Mouse (Mus musculus) stomach, embryonic 15.5 days (tissue): ENCODE data around the gene Rpl36-ps4. TPM values are rescaled to one million over a fixed set of nuclear protein-coding genes. Genes with fewer than 3 reads are reported as not detected.
A peak's percentile ranks its signal among the peaks of the same experiment; 100 is the strongest.
"Not testable (repeated sequence)": the region's sequence is repeated elsewhere in the genome, so short reads cannot be mapped to it uniquely, and the experiment has no call there.

ENCODE experiments used
- ATAC-seq: fragments of 200-750 bp; cut with Nextera tagmentation; 2 replicates; pipeline ENCODE4 v1.8.0; 2017; ENCODE audit warnings: low read depth, moderate number of reproducible peaks, moderate TSS enrichment; ENCODE audit not compliant: insufficient read depth, low FRiP score
- H3K27ac ChIP-seq: fragments of 300-500 bp; sonication (generic); 2 replicates; pipeline ENCODE4 v1.5.1; 2015; ENCODE audit warnings: mild to moderate bottlenecking, inconsistent platforms
- H3K27me3 ChIP-seq: fragments of 300-500 bp; sonication (generic); replicated peaks from 2 replicates; pipeline ENCODE4 v1.6.1; 2015; ENCODE audit warnings: inconsistent platforms
- H3K36me3 ChIP-seq: fragments of 300-500 bp; sonication (generic); 2 replicates; pipeline ENCODE4 v1.6.1; 2015; ENCODE audit warnings: inconsistent platforms
- H3K4me1 ChIP-seq: fragments of 300-500 bp; sonication (generic); 2 replicates; pipeline ENCODE4 v1.6.1; 2015; ENCODE audit warnings: inconsistent platforms
- H3K4me2 ChIP-seq: fragments of 300-500 bp; sonication (generic); 2 replicates; pipeline ENCODE4 v1.6.1; 2015; ENCODE audit warnings: mild to moderate bottlenecking, inconsistent platforms
- H3K4me3 ChIP-seq: fragments of 300-500 bp; sonication (generic); replicated peaks from 2 replicates; pipeline ENCODE4 v1.5.1; 2015; ENCODE audit warnings: inconsistent platforms
- H3K9ac ChIP-seq: fragments of 300-500 bp; sonication (generic); 2 replicates; pipeline ENCODE4 v1.6.1; 2015; ENCODE audit warnings: inconsistent platforms
- H3K9me3 ChIP-seq: fragments of 300-500 bp; sonication (generic); 2 replicates; pipeline ENCODE4 v1.6.1; 2016; ENCODE audit warnings: inconsistent platforms
- WGBS: fragments of 180-500 bp; shearing (Covaris S2); methylation state at CpG from one replicate; pipeline ENCODE4 v1.1.7; 2015; 5-methylcytosine and 5-hydroxymethylcytosine counted together
- polyA plus RNA-seq: library from polyadenylated mRNA; unstranded; fragments of >200 nt; fragmentation: Nextera tagmentation; extraction: Ambion mirVana; gene quantifications from 2 replicates; pipeline ENCODE4 v1.2.1, GENCODE M21; 2015

Gene Rpl36-ps4
- polyA plus RNA-seq, 1 experiment from 2014 or later: not detected

DNA sequence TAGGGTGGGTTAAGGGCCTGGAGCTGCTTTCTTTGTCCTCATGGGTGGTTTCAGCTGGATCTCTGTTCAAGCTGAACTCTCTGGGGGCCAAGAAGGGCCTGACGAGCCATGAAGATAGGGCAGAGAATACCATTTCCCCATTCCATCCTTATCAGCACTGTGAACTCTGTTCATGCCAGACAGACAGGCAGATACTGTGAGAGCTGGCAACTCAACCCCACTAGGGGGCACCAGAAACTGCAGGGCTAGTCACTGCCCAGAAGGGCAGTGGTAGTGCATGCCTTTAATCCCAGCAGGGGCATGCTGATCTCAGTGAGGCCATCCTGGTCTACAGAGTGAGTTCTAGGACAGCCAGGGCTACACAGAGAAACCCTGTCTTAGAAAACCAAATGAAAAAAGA is 38.2 kb upstream of the Rpl36-ps4 start:
- Histone ChIP-seq H3K4me1 (0 out of 2 replicates have a peak, but pooled peaks cover 2% of the 10 kb centered on the region), H3K9me3 (no peaks in the 10 kb centered on the region), H3K9ac (no peak overlapping the region), H3K36me3 (no peaks in the 10 kb centered on the region), H3K4me3 (no peak overlapping the region), H3K4me2 (no peak overlapping the region), H3K27me3 (no peaks in the 10 kb centered on the region), H3K27ac (no peak overlapping the region)
- 23% methylated on average over 1 of the region's 1 CpGs for WGBS
- peak; percentile 63; the same call in 1 of the 2 replicates for ATAC-seq

DNA sequence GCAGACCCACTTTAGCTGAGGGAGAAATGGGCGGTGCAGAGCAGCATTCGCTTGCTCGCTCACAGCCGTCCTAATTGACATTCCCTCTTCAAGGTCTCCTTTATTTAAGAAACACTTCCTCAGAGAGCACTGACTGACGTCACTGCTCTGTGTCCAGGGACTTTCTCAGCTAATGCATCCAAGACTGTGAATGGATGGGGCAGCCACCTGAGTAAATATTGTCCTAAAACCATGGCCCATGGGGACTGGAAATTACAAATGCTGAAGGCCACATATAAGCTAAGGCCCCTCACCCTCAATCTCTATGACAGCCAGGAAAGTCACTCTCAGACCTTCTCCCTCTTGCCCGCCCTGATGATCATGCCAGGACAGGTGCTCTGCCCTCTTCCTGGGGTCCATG is 23.6 kb upstream of the Rpl36-ps4 start:
- 49% methylated on average over 6 of the region's 6 CpGs for WGBS
- no peak; the same call in 1 of the 2 replicates for ATAC-seq
- Histone ChIP-seq H3K9me3 (no peaks in the 10 kb centered on the region), H3K27ac (no peak overlapping the region), H3K4me3 (no peak overlapping the region), H3K4me2 (no peak overlapping the region), H3K9ac (no peak overlapping the region), H3K36me3 (no peaks in the 10 kb centered on the region), H3K4me1 (no peaks in the 10 kb centered on the region), H3K27me3 (no peaks in the 10 kb centered on the region)

DNA sequence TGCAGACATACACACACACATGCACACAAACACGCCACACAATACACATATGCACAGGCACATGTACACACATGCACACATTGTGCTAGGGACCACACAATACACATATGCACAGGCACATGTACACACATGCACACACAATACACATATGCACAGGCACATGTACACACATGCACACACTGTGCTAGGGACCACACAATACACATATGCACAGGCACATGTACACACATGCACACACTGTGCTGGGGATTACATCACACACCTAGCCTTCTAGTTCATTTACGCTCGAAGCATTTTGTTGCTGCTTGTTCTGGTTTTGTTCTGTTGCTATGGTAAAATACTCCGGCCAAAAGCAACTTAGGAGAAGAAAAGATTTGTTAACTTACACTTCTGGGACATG is 20.1 kb upstream of the Rpl36-ps4 start:
- ATAC-seq: no peak
- 70% methylated on average over 4 of the region's 4 CpGs for WGBS
- no peaks in the 10 kb centered on the region for H3K36me3 ChIP-seq

DNA sequence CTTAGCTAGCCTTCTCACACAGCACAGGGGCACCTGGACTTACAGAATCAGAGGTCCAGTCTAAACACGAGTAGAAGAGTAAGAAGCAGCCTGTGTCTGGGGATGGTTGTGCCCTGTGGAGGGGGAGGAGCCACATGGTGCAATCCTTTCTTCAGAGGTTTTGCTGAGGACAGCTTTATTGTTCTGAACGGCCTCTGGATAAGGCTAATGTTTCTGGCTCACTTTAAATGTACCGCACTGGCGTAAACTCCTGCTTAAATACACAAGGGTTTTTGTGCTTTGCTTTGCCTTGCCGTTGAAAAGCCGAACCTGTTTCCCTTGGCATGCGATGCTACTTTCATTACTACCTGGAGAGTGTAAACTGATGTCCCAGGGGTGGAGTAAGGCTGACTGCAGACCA is 19.6 kb upstream of the Rpl36-ps4 start:
- Histone ChIP-seq H3K4me2 (no peak overlapping the region), H3K9ac (no peak overlapping the region), H3K4me1 (no peaks in the 10 kb centered on the region), H3K36me3 (no peaks in the 10 kb centered on the region), H3K27ac (no peak overlapping the region), H3K27me3 (no peaks in the 10 kb centered on the region), H3K9me3 (no peaks in the 10 kb centered on the region), H3K4me3 (no peak overlapping the region)
- 33% methylated on average over 7 of the region's 7 CpGs for whole genome bisulfite sequencing
- ATAC-seq: no peak

More for the DNA sequence above, 20.1 kb upstream of the Rpl36-ps4 start:
- H3K4me3 ChIP-seq: no peak overlapping the region
- H3K4me1 ChIP-seq: no peaks in the 10 kb centered on the region
- no peak overlapping the region for H3K27ac ChIP-seq
- no peaks in the 10 kb centered on the region for H3K27me3 ChIP-seq
- no peaks in the 10 kb centered on the region for H3K9me3 ChIP-seq
- no peak overlapping the region for H3K4me2 ChIP-seq
- no peak overlapping the region for H3K9ac ChIP-seq

DNA sequence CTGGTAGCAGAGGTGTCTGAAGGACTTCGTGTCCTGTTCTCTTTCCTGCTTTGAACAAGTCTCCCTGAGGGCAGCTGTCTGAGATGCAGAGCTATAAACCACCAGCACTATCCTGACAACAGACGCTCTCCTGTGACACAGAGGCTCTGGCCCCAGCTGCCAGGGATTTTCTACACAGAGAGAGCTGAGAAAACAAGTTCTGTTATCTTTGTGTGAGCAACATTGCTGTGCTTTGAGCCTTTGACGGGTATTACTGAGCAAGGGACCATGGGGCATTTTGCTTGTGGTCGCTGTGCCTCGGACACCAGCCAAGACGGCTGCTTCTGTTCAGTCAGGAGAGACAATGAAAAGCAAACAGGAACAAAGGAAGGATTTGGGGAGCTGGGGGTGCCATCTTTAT is 17.6 kb upstream of the Rpl36-ps4 start:
- 44% methylated on average over 6 of the region's 6 CpGs for WGBS
- Histone ChIP-seq H3K4me2 (no peak overlapping the region), H3K4me1 (no peaks in the 10 kb centered on the region), H3K27me3 (no peaks in the 10 kb centered on the region), H3K27ac (no peak overlapping the region), H3K9me3 (no peaks in the 10 kb centered on the region), H3K9ac (no peak overlapping the region), H3K4me3 (no peak overlapping the region), H3K36me3 (no peaks in the 10 kb centered on the region)
- ATAC-seq: no peak

DNA sequence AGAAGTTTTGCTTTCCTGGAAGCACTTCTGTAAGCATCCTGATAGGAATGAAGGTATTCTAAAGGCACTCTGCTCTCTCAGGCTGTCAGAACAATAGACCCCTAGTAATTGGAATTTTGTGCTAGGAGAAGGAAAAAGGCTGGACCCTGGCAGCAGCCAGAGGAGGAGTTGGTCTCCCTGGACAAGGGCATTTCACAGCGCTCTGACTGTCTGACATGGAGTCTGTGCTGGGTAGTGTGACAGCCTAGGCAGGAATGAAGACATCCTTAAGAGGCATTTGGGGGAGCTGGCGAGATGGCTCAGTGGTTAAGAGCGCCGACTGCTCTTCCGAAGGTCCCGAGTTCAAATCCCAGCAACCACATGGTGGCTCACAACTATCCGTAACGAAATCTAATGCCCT is 17.1 kb upstream of the Rpl36-ps4 start:
- no peak for ATAC-seq
- no peaks in the 10 kb centered on the region for H3K36me3 ChIP-seq
- H3K27me3 ChIP-seq: no peaks in the 10 kb centered on the region
- no peak overlapping the region for H3K4me2 ChIP-seq
- H3K9me3 ChIP-seq: no peaks in the 10 kb centered on the region
- H3K4me3 ChIP-seq: no peak overlapping the region
- H3K27ac ChIP-seq: no peak overlapping the region
- H3K9ac ChIP-seq: no peak overlapping the region
- 92% methylated on average over 8 of the region's 8 CpGs for WGBS
- no peaks in the 10 kb centered on the region for H3K4me1 ChIP-seq

DNA sequence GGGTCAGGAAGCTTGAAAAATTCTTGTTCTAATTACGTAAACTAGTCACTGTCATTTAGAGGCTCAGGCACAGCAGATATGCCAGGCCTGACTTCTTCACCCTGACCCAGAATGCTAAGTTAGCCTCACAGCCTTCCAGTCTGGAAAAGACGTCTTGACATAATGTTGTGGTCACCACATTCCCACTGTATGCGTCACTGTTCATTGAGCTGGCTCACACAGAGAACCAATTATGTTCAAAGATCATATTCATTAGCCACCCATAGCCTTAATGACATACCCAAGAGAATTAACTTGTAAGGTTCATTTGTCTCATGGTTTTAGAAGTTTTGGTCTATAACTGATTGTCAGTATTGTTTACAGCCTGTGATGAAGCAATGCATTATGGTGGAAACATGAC is 5.4 kb upstream of the Rpl36-ps4 start:
- Histone ChIP-seq H3K36me3 (no peaks in the 10 kb centered on the region), H3K4me3 (no peak overlapping the region), H3K9ac (no peak overlapping the region), H3K27ac (no peak overlapping the region), H3K4me2 (no peak overlapping the region), H3K4me1 (no peaks in the 10 kb centered on the region), H3K9me3 (no peaks in the 10 kb centered on the region), H3K27me3 (no peaks in the 10 kb centered on the region)
- ATAC-seq: no peak
- 87% methylated on average over 3 of the region's 3 CpGs for WGBS

DNA sequence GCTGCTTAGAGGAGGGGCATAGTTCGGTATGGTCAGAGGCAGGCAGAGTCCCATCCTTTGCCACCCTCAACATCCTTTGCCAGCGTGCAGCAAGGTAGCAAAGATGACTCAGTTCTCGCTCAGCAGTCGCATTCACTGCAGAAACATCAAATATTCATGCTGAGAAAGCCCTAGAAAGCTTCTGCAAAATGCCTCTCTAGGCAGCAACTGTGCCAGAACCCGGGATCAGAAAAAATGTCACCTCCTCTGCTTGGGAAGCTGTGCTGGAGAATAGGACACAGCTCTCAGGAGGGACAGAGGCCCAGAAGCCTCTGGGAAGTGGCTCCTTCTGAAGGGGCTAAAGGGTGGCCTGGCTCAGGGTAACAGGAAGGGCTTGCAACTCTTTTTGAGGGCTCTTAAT is 2.7 kb upstream of the Rpl36-ps4 start:
- Histone ChIP-seq H3K4me1 (no peaks in the 10 kb centered on the region), H3K27ac (no peak overlapping the region), H3K9me3 (no peaks in the 10 kb centered on the region), H3K27me3 (no peaks in the 10 kb centered on the region), H3K9ac (no peak overlapping the region), H3K4me3 (no peak overlapping the region), H3K36me3 (no peaks in the 10 kb centered on the region), H3K4me2 (no peak overlapping the region)
- 82% methylated on average over 5 of the region's 5 CpGs for WGBS
- ATAC-seq: no peak

DNA sequence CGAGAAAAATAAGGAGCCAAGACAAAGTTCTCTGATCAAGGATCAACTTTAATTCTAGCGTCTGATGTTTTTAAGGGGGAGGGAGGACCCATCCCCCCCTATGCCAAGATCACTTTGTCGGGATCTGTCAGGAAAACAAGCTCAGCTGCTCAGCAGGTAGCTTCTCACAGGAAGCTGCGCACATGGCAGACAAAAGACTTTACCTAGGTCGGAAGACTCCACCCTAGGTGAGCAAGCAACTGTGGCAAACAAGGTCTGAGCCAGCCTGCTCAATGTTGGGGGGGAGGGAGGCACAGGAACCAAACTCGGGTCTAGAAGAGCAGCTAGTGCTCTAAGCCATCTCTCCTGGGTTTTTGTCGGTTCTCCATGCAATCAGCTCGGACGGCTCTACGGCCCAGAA is 13.5 kb downstream of the Rpl36-ps4 start:
- 74% methylated on average over 10 of the region's 10 CpGs for WGBS
- no peak overlapping the region for H3K4me3 ChIP-seq

DNA sequence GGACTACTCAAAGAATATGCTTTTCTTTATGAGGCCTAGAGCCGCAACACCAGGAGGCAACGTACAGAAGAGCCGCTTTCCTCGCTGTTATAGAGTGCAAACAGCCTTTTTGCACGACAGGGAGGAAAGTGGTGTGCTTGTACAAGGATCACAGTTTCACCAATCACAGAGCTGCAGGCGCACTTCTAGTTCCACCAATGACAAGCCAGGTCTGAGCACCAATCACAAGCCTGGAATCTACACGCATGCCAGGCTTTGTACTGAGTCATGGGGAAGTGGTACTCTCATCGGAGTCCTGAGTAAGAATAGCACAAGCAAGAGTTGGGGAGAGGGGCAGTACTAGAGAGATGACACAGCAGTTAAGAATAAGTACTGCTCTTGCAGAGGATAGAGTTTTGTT is 14.0 kb downstream of the Rpl36-ps4 start:
- no peaks in the 10 kb centered on the region for H3K27me3 ChIP-seq
- ATAC-seq: no peak
- no peaks in the 10 kb centered on the region for H3K4me1 ChIP-seq
- no peaks in the 10 kb centered on the region for H3K36me3 ChIP-seq
- no peak overlapping the region for H3K4me2 ChIP-seq
- 85% methylated on average over 8 of the region's 8 CpGs for WGBS
- no peak overlapping the region for H3K4me3 ChIP-seq
- no peaks in the 10 kb centered on the region for H3K9me3 ChIP-seq
- no peak overlapping the region for H3K9ac ChIP-seq
- H3K27ac ChIP-seq: no peak overlapping the region

More for the DNA sequence above, 13.5 kb downstream of the Rpl36-ps4 start:
- no peak for ATAC-seq
- Histone ChIP-seq H3K27me3 (no peaks in the 10 kb centered on the region), H3K27ac (no peak overlapping the region), H3K4me2 (no peak overlapping the region), H3K4me1 (no peaks in the 10 kb centered on the region), H3K9ac (no peak overlapping the region), H3K9me3 (no peaks in the 10 kb centered on the region), H3K36me3 (no peaks in the 10 kb centered on the region)

DNA sequence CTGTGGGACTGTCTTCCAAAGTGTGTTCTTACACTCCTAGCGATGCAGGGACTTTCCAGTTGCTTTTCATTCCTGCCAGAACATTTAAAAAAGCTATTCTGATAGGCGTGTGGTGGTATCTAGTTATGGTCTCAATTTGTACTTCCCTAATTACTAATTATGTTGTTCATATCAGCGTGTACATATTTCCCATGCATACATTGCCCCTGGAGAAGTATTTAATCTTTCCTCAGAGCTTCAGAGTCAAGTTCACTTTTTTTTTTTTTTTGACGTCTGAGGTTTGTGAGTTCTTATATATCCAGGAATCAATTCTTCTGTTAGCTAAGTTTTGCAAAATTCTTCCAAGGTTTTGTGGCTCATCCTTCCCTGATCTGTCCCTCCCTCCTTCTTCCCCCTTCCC is 15.4 kb downstream of the Rpl36-ps4 start:
- H3K27me3 ChIP-seq: no peaks in the 10 kb centered on the region
- H3K4me1 ChIP-seq: no peaks in the 10 kb centered on the region
- WGBS: 80% methylated on average over 4 of the region's 4 CpGs
- H3K4me3 ChIP-seq: no peak overlapping the region
- H3K27ac ChIP-seq: no peak overlapping the region
- no peak overlapping the region for H3K4me2 ChIP-seq
- ATAC-seq: no peak
- no peaks in the 10 kb centered on the region for H3K36me3 ChIP-seq
- H3K9ac ChIP-seq: no peak overlapping the region
- H3K9me3 ChIP-seq: no peaks in the 10 kb centered on the region

DNA sequence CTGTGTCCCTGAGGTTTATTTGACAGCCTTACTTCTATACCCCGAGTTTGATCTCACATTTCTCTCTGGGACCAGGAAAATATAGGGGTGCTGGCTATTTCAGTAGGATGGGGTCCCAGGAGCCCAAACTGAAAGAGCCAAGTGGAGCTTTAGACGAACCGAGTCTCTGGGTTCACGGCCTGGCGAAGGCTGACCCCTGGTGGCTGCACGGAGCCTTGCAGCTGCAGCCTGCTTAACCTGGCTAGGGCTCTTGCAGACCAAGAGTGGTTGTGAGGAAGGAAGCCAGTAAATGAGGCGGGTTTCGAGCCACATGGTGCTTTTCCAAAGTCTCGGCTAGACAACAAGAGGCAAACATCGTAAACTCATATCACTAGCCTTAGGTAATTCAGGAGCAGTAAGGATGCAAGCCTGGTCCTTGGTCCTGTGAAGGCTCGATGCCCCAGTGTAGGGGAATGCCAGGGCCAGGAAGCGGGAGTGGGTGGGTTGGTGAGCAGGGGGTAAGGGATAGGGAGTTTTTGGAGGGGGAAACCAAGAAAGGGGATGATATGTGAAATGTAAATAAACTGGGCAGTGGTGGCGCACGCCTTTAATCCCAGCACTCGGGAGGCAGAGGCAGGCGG is 28.3 kb downstream of the Rpl36-ps4 start:
- H3K9me3 ChIP-seq: no peaks in the 10 kb centered on the region
- no peak overlapping the region for H3K4me2 ChIP-seq
- no peak overlapping the region for H3K4me3 ChIP-seq
- no peaks in the 10 kb centered on the region for H3K27me3 ChIP-seq
- H3K27ac ChIP-seq: no peak overlapping the region
- no peaks in the 10 kb centered on the region for H3K36me3 ChIP-seq
- H3K4me1 ChIP-seq: no peaks in the 10 kb centered on the region
- no peak overlapping the region for H3K9ac ChIP-seq
- 42% methylated on average over 16 of the region's 16 CpGs for WGBS
- no peak; the same call in 1 of the 2 replicates for ATAC-seq

DNA sequence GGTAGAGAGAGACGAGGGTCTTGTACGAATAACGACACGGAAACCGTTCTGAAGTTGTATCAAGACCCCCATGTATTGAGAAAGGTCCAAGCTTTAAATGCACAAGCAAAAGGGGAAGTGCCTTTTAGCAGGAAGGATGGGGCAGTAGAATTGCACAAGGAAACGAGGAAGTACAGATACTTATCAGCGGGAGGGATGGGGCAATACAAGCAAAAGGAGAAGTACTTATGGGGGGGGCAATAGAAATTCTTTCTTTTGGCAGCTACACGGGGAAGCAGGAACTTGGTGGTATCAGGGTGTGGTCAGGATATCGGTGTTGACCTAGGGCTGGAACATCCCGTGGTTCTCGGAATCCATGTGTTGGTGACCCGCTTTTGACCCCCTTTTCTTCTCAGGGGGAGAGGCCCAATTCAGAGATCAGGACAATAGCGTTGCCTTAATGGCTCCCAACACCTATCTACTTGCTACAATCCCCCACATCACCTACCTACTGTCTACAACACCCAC is 33.9 kb downstream of the Rpl36-ps4 start:
- not testable (repeated sequence) for H3K36me3 ChIP-seq
- 78% methylated on average over 13 of the region's 13 CpGs for WGBS

More for the DNA sequence above, 33.9 kb downstream of the Rpl36-ps4 start:
- H3K4me1 ChIP-seq, H3K9ac ChIP-seq, ATAC-seq, H3K9me3 ChIP-seq, H3K4me2 ChIP-seq, H3K4me3 ChIP-seq, H3K27ac ChIP-seq, H3K27me3 ChIP-seq: not testable (repeated sequence)
